Mouse (Mus musculus): ENCODE measurements around the gene Crb1. TPM values are rescaled to one million over a fixed set of nuclear protein-coding genes. Genes with fewer than 3 reads are reported as not detected.

Gene Crb1
- polyA plus RNA-seq, 2 experiments = not detected

DNA sequence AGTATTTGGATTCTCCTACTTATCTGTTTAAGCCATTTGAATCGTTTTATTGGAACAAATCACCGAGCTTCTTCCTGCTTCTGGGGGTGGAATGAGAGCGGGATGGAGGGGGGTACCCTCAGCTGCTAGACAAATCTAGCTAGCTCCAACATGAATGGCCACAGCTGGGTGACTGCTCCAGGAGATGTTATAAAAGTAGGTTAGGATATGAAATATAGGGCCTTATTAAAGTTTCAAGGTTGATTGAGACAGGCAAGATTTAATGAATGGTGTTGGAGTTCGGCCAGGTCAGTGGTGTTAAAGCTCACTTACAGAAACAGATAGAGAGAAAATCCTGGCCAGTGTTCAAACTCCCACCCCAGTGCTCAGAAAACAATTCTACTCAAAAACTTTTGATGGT, 84.9 kb downstream of the Crb1 start:
- Histone ChIP-seq H3K27ac (no peak overlapping the region), H3K4me3 (ENCODE audit: insufficient read depth in 1 of 2, low read depth in 2 of 2, low read length in 2 of 2) (no peak overlapping the region), H3K4me1 (replicated peaks; ENCODE audit: control insufficient read depth in 2 of 2, insufficient read depth in 2 of 2, low read length in 1 of 2) (no peaks in the 10 kb centered on the region), H3K27me3 (ENCODE audit: control insufficient read depth, insufficient read depth, low read length) (no peaks in the 10 kb centered on the region), H3K36me3 (replicated peaks; ENCODE audit: control insufficient read depth, insufficient read depth, low read depth) (no peaks in the 10 kb centered on the region), H3K9ac (replicated peaks) (no peak overlapping the region), H3K9me3 (ENCODE audit: control insufficient read depth, low read length) (no peaks in the 10 kb centered on the region), H3K4me2 (ENCODE audit: low read depth) (no peak overlapping the region)
- 56% methylated on average over 4 of the region's 4 CpGs for WGBS (ENCODE audit: insufficient replicate concordance)
- TF ChIP-seq CTCF (IDR thresholded peaks at IDR 0.05; ENCODE audit: low read depth) (no peak), EP300 (IDR thresholded peaks at IDR 0.05; ENCODE audit: low read depth) (no peak)
- no peak for ATAC-seq (ENCODE audit: insufficient read depth)
- no peak for DNase-seq (ENCODE audit: low read depth in 3 of 3, low spot score in 3 of 3)

DNA sequence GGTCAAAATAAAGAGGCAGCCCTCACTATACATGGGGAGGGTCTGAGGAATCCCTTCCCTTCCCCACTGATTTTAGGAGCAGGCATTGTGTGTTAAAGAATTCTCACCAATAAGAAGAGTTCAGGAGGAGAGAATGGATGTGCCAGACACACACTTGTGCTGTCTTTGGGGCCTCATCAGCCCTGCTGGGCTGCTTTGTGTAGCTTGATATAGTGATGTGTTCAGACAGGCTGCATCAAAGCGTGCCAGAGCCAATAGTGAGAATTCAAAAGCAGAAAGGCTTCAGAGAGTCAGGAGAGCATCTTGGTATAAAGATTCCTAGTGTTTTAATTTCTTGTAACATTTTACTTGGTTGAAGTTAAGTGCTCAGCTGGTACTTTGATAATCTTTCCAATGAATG, 85.3 kb downstream of the Crb1 start:
- Histone ChIP-seq H3K4me3 (ENCODE audit: insufficient read depth in 1 of 2, low read depth in 2 of 2, low read length in 2 of 2) (no peak overlapping the region), H3K9ac (replicated peaks) (no peak overlapping the region), H3K4me1 (replicated peaks; ENCODE audit: control insufficient read depth in 2 of 2, insufficient read depth in 2 of 2, low read length in 1 of 2) (no peaks in the 10 kb centered on the region), H3K27me3 (ENCODE audit: control insufficient read depth, insufficient read depth, low read length) (no peaks in the 10 kb centered on the region), H3K27ac (no peak overlapping the region), H3K4me2 (ENCODE audit: low read depth) (no peak overlapping the region), H3K9me3 (ENCODE audit: control insufficient read depth, low read length) (no peaks in the 10 kb centered on the region), H3K36me3 (replicated peaks; ENCODE audit: control insufficient read depth, insufficient read depth, low read depth) (no peaks in the 10 kb centered on the region)
- no peak for DNase-seq (ENCODE audit: low read depth in 3 of 3, low spot score in 3 of 3)
- 34% methylated on average over 1 of the region's 1 CpGs for WGBS (ENCODE audit: insufficient replicate concordance)
- TF ChIP-seq EP300 (IDR thresholded peaks at IDR 0.05; ENCODE audit: low read depth) (no peak), CTCF (IDR thresholded peaks at IDR 0.05; ENCODE audit: low read depth) (no peak)
- no peak for ATAC-seq (ENCODE audit: insufficient read depth)

DNA sequence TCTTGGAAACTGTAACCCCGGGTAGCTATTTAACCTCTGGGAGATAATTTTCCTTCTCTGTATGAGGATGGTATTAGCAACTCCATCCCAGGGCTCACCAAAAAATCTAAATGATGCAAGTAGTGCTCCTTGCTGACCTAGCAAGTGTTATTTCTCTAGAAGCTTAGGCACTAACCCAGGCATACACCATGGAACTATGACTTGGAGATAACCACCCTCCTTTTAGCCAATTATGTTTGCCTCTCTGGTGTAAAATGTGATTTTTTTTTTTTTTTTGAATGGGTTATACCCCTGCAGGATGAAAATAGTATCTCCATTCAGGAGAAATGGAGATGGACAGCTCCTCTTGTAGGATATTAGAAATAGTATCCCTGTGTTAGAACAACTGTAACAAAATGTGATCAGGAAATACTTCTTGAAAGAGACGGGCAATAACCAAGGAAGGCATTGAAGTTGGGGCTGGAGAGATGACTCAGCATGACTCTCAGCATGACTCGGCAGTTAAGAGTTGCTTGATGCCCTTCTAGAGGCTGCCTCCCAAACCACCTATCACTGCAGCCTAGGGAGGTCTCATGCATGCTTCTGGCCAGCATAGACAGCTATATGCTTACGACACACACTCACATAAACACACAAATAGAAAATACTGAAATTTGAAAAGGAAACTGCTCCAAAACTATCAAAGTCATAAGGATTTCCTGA, 100.1 kb downstream of the Crb1 start:
- WGBS (ENCODE audit: insufficient replicate concordance) = 45% methylated on average over 4 of the region's 4 CpGs
- H3K27me3 ChIP-seq (ENCODE audit: control insufficient read depth, insufficient read depth, low read length) = no peaks in the 10 kb centered on the region
- H3K9ac ChIP-seq (replicated peaks) = no peak overlapping the region
- H3K4me2 ChIP-seq (ENCODE audit: low read depth) = peak overlapping the region; percentile 28
- ATAC-seq (ENCODE audit: insufficient read depth) (peak; percentile 97), DNase-seq (ENCODE audit: low read depth in 3 of 3, low spot score in 3 of 3) (peak; percentile 63 to 67 (median 64))
- H3K9me3 ChIP-seq (ENCODE audit: control insufficient read depth, low read length) = no peaks in the 10 kb centered on the region
- H3K27ac ChIP-seq = peak overlapping the region; percentile 69
- peaks cover 3 to 5% of the 10 kb centered on the region in 2 experiments; a peak in 2 of 4 replicates for H3K4me1 ChIP-seq (replicated peaks; ENCODE audit: control insufficient read depth in 2 of 2, insufficient read depth in 2 of 2, low read length in 1 of 2)
- H3K4me3 ChIP-seq (ENCODE audit: insufficient read depth in 1 of 2, low read depth in 2 of 2, low read length in 2 of 2) = no peak overlapping the region
- no peaks in the 10 kb centered on the region for H3K36me3 ChIP-seq (replicated peaks; ENCODE audit: control insufficient read depth, insufficient read depth, low read depth)
- TF ChIP-seq CTCF (IDR thresholded peaks at IDR 0.05; ENCODE audit: low read depth) (no peak), EP300 (IDR thresholded peaks at IDR 0.05; ENCODE audit: low read depth) (no peak)

DNA sequence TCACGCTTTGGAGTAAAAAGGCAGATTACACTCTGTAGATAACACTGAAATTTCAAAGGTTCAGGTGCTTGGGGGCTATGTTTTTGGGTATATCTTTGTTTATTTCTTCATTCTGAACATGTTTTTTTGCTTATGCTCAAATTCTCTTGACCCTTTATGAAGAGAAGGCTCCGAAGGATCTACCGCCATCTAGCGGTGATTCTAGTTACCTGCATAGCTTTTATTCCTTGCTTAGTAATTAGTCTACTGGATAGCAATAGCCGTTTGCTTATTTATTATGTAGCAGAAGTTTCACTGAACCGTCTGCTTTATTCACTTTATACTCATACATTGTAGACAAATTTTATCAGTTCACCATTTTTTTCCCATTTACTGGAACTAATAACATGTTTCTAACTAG, 109.1 kb downstream of the Crb1 start:
- 16% methylated on average over 6 of the region's 6 CpGs for WGBS (ENCODE audit: insufficient replicate concordance)
- no peaks in the 10 kb centered on the region for H3K4me1 ChIP-seq (replicated peaks; ENCODE audit: control insufficient read depth in 2 of 2, insufficient read depth in 2 of 2, low read length in 1 of 2)
- no peaks in the 10 kb centered on the region for H3K9me3 ChIP-seq (ENCODE audit: control insufficient read depth, low read length)
- no peak overlapping the region for H3K9ac ChIP-seq (replicated peaks)
- no peak overlapping the region for H3K27ac ChIP-seq
- ATAC-seq (ENCODE audit: insufficient read depth) (no peak), DNase-seq (ENCODE audit: low read depth in 3 of 3, low spot score in 3 of 3) (peak; percentile 26 to 48 (median 34))
- no peak overlapping the region for H3K4me3 ChIP-seq (ENCODE audit: insufficient read depth in 1 of 2, low read depth in 2 of 2, low read length in 2 of 2)
- no peaks in the 10 kb centered on the region for H3K36me3 ChIP-seq (replicated peaks; ENCODE audit: control insufficient read depth, insufficient read depth, low read depth)
- no peak overlapping the region for H3K4me2 ChIP-seq (ENCODE audit: low read depth)
- TF ChIP-seq EP300 (IDR thresholded peaks at IDR 0.05; ENCODE audit: low read depth) (no peak), CTCF (IDR thresholded peaks at IDR 0.05; ENCODE audit: low read depth) (peak; percentile 68; the same call in 1 of the 2 replicates)
- no peaks in the 10 kb centered on the region for H3K27me3 ChIP-seq (ENCODE audit: control insufficient read depth, insufficient read depth, low read length)

DNA sequence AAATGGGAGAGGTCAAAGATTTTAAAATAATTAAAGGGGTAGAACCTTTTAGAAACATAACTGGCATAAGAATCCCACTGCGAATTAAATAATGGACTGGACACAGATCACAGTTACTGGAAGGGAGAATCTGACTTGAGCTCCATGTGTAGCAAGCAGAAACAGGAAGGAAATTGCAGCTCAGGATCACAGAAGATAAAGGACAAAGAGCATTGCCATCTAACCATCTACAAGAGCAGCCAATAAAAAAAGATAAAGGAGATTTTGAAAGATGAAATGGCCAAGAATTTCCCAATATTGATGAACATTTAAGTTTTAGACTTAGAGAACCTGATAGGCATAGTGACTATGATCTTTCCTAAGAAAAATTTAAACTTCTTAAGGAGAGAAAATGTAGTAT, 112.7 kb downstream of the Crb1 start:
- ATAC-seq (ENCODE audit: insufficient read depth) = no peak
- no peak overlapping the region for H3K4me3 ChIP-seq (ENCODE audit: insufficient read depth in 1 of 2, low read depth in 2 of 2, low read length in 2 of 2)
- 52% methylated on average over 1 of the region's 1 CpGs for WGBS (ENCODE audit: insufficient replicate concordance)

More for the DNA sequence above, 112.7 kb downstream of the Crb1 start:
- no peak overlapping the region for H3K9ac ChIP-seq (replicated peaks)
- H3K4me1 ChIP-seq (replicated peaks; ENCODE audit: control insufficient read depth in 2 of 2, insufficient read depth in 2 of 2, low read length in 1 of 2) = no peaks in the 10 kb centered on the region
- DNase-seq (ENCODE audit: low read depth in 3 of 3, low spot score in 3 of 3) = no peak
- H3K27ac ChIP-seq = no peak overlapping the region
- no peaks in the 10 kb centered on the region for H3K9me3 ChIP-seq (ENCODE audit: control insufficient read depth, low read length)
- H3K27me3 ChIP-seq (ENCODE audit: control insufficient read depth, insufficient read depth, low read length) = no peaks in the 10 kb centered on the region
- TF ChIP-seq EP300 (IDR thresholded peaks at IDR 0.05; ENCODE audit: low read depth) = no peak
- H3K36me3 ChIP-seq (replicated peaks; ENCODE audit: control insufficient read depth, insufficient read depth, low read depth) = no peaks in the 10 kb centered on the region
- H3K4me2 ChIP-seq (ENCODE audit: low read depth) = no peak overlapping the region

All from liver, embryonic 14.5 days (tissue).